Mouse (Mus musculus): ENCODE results near the gene Lyl1.

DNA sequence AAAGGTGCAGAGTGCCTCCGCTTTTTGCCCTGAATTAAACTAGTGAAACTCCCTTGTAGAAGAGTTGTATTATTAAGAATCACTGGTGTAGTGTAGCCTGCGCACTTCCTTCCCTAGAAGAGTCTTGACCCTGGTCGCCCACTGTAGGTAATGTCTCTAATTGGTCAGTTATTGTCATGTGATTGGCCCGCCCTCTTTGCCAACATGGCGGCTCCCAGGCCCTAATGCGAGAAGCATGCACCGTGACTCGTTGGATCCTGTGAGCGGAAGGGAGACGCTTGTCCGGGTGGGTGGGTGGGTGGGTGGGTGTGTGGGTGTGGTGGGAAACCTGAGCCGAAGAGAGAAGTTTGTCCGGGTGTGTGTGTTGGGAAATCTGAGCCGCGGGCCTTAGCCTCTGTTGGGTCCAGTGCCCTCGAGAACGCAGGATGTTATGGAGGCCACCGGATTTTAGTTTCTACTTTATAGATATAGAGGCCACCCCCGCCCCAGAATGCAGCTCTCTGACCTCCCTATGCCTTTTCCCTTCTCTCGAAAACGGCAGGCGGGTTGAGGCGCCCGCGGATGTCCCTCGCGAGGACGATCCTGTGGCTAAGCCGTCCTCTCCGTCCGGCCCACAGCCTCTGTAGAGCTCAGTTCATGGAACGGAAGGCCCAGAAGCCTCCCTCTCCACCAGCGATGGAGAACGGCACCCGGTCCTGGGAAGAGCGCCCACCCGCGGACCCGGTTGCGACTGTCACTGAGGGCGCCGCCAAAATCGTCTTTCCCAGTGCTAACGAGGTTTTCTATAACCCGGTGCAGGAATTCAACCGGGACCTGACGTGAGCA, 12.0 kb upstream of the Lyl1 start:
- TF ChIP-seq CTCF (conservative IDR thresholded peaks at IDR 0.05; ENCODE audit: low read length) = no peak
- TF ChIP-seq NANOG (IDR thresholded peaks at IDR 0.05; ENCODE audit: borderline replicate concordance, low read length) = no peak

Data from E14TG2a.4 (cell line).